Mouse (Mus musculus) retina, postnatal 7 days (tissue): Measurements from ENCODE around the gene Naif1.
"Not testable (repeated sequence)": the region's sequence is repeated elsewhere in the genome, so short reads cannot be mapped to it uniquely, and the experiment has no call there.

Source experiments
- DNase-seq: peaks from one replicate; pipeline ENCODE4 v3.0.0-alpha.2; 2012; ENCODE audit warnings: low read depth, low spot score

Gene Naif1

DNA sequence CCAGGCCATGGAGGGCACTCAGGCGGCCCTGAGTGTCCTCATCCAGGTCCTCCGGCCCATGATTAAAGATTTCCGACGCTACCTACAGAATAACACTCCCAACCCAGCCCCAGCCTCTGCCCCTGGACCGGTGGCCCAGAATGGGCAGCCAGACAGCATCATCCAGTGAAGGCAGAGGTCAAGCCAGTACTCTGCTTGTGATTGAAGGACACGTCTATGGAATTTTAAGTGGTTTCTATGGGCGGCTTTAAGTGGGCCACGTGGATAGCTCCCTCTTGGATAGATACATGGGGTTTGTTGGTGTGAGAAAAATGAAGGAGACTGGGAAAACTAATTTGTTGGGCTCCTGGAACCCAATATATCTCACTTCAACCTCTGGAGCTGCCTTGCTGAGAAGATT lies 4.8 kb downstream of the Naif1 start:
- DNase-seq = no peak

DNA sequence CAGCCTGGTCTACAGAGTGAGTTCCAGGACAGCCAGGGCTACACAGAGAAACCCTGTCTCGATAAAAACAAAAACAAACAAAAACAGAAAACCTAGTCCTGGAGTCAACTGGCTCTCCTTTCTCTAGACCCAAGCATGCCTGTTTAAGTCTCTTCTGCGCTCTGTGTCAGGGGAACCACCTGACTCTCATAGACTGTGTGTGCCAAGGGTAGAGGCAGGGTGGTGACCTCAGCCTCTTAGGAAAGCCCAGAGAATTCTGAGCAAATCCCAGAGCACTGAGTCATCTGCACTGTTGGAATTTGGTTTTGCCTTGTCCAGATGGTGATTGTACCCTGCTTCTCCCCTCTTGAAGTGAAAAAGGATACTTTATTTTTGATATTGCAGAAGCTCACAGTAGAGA lies 8.0 kb downstream of the Naif1 start:
- DNase-seq = no peak

DNA sequence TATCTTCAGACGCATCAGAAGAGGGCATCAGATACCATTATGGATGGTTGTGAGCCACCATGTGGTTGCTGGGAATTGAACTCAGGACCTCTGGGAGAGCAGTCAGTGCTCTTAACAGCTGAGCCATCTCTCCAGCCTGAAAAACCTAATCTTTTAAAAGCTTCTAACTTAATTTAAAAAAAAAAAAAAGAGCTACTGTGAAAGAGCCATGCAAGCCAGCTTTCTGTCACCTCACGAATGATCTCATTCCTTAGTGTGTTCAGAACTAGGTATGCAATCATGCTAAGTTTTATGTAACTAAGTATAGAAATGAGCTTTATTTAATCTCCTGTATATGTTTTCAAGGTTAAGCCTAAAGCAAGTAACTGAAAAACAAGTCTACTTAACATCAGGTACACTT lies 9.4 kb downstream of the Naif1 start:
- DNase-seq = no peak

DNA sequence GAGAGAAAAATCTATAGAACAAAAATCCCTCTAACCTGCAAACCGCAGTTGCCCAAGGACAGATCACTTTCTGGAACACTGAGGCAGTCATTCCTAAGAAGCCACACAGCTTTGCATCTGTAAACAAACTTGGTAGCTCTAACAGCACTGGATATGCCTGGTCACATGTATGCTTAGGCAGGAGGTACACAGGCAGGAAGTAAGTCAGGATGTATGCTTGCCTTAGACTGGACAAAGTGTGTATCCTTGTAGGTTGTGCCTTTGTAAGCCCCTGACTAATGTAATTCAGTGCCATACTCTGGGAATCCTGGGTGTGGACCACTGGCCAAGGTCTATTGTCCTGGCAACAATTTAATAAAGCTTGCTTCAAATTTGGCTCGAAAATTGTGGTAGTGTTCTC lies 13.5 kb downstream of the Naif1 start:
- DNase-seq = no peak

DNA sequence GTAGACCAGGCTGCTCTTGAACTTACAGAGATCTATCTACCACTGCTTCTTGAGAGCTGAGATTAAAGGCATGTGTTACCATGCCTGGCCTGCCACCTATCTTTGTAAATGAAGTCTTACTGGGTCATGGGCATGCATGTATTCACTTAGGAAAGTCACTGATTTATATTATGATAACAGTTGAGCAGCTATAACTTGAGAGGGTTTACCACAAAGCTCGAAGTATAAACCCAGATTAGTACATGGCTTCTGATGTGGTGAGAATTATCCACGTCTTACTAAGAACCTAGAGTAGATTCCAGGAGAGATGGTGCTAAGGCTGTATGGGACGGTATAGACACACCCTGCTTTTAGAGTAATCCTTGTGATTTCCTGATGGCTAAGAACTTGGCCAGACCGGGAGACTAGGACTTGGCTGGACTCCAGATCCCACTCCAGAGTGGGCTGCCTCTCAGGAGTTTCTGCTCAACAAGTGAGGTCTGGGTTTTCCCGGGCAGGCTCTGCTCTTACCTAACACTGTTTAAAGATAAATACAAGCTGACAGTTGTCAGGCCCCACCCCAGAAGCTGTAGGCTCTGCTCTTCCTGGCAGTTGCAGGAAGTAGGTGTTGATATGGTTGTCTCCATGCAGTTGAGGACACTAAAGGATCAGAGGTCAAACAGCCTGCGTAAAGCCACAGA lies 14.1 kb downstream of the Naif1 start:
- no peak for DNase-seq

DNA sequence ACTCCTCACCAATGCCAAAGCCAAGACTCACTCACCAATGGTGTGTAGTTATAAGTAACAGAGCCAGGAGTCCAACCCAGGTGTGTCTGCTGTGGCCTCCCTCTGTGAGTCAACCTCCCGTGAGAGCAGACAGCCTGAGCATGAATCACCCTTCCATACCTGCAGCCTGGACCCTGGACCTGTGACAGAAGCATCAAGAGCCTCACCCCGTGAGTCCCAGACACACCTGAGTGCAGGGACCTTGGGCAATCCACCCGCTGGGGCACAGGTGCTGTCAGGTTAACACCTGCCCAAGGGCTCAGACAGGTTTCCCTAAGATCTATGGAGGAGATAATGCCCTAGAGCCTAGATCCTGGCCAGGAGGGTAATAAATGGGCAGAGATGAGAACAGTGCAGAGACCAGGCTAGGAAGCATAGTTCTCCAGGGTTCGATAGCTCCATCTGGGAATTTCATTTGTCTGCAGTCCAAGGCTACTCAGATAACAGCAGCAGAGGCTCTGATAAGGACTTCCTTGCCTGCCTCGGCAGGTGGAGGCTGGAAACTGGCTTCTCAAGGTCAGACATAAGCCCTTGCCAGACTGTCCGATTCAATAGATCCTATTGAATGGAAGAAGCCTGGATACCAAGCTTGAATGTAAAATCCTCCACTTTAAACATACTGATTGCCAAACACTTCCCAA lies 20.9 kb downstream of the Naif1 start:
- DNase-seq = no peak

DNA sequence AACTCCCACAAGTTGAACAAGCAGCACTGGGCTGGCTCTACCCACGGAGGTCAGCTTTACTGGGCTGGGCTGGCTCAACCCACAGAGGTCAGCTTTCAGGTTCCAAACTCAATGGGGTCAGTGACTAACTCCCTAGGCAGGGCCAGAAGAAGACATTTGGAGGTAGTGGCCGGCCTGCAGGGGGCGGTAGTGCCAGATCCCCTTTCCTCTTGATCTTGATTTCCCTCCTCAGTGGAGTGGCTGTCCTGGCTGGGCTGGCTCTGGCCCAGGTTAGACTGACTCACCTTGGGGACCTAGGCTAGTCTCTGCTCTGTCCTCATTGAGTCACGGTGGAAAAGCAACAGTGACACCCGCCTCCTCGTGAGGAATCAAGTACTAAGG lies 21.4 kb downstream of the Naif1 start:
- DNase-seq = no peak

DNA sequence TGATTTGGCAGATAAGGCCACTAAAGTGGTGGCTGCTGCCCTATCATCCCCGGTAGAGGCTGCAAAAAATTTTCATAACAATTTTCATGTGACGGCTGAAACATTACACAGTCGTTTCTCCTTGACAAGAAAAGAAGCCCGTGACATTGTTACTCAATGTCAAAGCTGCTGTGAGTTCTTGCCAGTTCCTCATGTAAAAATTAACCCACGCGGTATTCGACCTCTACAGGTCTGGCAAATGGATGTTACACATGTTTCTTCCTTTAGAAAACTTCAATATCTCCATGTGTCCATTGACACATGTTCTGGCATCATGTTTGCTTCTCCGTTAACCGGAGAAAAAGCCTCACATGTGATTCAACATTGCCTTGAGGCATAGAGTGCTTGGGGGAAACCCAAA lies 25.1 kb downstream of the Naif1 start:
- not testable (repeated sequence) for DNase-seq

DNA sequence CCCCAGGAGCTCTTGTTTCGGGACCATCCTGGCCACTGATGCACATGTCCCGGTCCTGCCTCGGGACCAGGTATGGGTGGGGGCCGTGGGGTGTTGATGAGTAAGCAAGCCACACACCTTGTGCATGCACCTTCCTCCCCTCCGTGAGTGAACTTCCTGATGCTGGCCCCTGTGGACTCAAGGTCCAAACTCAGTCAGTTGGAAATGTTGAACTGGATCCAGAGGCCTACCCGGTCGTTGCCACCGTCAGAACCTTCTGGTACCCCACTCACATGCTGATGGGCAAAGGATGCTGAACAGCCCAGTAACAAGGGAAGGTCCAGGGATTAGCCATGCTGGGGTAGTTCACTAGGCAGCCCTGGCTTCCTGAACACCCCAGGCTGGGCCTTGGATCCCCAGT lies 32.1 kb downstream of the Naif1 start:
- no peak for DNase-seq

DNA sequence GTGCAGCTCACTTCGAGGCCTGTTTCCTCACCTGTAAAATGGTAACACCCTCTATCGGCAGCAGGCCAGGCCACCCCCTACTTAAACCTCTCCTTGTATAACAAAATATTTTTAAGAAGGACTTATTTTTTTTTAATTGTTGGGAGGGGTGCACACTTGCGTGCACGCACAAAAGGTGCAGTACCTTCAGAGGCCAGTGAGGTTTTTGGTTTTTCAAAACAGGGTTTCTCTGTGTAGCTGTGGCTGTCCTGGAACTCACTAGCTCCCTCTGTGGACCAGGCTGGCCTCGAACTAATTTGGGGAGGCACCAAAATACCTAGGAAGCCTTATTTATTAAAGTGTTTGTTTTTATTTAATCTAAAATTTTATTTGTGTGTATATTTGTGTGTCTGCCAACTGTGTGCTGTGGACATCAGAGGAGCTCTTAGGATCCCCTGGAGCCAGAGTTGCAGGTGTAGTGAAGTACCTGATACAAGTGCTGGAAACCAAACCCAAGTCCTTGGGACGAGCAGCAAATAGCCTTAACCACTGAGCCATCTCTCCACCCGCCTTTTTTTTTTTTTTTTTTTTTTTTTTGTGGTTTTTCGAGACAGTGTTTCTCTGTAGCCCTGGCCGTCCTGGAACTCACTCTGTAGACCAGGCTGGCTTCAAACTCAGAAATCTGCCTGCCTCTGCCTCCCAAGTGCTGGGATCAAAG lies 33.1 kb downstream of the Naif1 start:
- no peak for DNase-seq

DNA sequence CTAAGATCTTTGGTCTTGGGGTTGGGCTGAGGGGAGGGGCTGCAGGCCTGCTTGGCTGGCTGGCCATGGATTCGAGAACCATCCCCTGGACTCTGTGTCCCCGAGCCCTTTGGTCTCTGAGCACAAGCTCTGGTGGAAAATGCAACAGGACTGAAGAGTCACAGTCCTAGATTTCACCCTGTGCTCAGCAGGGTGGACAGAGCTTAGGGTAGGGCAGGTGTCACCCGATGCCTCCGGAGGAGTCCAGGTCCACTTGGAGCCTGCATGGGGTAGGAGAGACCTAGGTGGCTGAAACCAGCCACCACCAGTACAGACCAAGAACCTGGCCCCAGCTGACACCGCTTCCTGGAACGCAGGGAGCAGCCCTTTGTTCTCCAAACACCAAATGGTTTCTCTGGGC lies 34.7 kb downstream of the Naif1 start:
- no peak for DNase-seq

DNA sequence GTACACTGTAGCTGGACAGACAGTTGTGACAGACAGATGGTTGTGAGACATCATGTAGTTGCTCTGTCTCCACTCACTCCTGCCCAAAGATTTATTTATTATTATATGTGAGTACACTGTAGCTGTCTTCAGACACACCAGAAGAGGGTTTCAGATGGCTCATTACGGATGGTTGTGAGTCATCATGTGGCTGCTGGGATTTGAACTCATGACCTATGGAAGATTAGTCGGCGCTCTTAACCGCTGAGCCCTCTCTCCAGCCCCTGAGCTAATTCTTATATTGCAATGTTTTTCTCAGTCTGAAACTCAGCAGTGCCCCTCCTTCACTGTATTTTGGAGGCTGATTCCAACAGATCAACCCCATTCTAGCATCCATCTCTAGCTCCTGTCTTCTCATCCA lies 35.5 kb downstream of the Naif1 start:
- no peak for DNase-seq

DNA sequence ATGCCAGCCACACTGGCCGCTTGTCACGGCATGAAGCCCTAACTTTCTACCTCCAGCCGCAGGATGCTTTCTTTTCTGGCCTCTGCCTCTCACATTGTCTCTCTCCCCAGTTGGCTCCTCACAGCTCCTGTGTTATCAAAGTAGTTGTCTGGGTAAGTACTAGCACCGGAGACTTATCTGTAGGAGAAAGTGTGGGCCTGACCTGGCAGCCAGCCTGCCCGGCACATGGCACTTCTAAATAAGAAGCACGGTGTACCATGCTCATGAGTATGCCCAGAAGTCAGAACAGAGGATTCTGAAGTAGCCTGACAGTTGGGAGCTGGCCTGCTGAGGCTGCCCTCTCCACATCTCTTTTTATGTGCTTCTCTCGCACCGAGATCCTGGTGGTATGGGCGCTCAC lies 35.9 kb downstream of the Naif1 start:
- no peak for DNase-seq

DNA sequence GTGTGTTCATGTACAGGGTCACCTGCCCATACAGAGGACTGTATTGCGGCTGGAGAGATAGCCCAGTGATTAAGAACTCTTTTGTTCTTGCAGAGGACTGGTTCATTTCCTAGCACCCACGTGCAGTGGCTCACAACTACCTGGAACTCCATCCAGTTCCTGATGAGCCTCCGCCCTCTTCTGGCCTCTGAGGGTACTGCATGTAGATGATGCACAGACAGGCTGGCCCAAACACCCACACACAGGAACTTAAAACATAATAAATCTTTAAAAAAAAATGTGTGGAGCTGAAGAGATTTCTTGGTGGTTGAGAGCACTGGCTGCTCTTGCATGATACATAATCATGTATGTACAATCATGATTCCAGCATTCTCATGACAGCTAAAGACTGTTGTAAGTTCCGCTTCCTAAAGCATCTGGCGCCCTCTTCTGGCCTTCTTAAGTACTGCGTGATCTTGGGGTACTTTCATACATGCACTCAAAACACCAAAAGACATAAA lies 36.9 kb downstream of the Naif1 start:
- peak; percentile 81 for DNase-seq

DNA sequence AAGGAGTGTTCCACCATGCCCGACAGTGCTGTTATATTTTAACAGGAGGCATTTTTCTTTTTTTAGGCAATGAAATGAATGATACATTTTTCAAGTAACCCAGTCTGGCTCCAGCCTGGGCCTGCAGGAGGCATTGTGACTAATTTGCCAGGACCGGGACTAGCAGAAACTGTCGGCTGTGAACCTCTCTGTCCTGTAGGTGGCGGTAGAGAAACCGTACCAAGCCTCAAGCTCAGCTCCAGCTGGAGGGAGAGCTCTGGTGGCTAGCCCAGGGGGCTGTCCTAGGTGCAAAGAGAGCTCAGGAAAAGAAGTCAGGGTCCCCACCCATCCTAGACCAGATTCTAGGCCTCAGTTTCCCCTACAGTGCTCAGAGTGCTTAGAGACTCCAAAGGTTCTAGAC lies 38.4 kb downstream of the Naif1 start:
- peak; percentile 81 for DNase-seq

DNA sequence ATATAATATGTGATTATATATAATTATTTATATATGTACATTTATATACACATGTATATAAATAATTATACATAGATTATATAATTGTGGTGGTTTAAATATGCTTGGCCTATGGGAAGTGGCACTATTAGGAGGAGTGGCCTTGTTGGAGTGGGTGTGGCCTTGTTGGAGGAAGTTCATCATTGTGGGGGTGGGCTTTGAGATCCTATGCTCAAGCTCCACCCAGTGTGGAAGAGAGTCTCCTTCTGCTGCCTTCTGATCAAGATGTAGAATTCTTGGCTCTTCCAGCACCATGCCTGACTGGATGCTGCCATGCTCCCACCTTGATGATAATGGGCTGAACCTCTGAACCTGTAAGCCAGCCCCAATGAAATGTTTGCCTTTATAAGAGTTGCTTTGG lies 40.5 kb downstream of the Naif1 start:
- DNase-seq = not testable (repeated sequence)

DNA sequence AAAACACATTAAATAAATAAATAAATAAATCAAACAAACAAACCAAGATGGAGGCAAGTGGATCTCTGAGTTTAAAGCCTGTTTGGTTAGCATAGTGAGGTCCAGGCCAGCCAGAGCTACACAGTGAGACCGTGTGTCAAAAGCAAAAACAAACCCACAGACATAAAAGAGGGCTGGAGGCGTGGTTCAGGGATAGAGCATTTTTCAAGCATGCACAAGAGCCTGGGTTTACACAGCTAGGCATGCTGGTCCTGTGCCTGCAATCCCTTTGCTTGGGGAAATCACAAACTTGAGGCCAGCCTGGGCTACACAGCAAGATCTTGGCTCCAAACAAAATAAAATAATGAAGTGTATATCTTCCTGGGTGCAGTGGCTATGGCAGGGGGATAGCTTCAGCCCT lies 42.4 kb downstream of the Naif1 start:
- no peak for DNase-seq

DNA sequence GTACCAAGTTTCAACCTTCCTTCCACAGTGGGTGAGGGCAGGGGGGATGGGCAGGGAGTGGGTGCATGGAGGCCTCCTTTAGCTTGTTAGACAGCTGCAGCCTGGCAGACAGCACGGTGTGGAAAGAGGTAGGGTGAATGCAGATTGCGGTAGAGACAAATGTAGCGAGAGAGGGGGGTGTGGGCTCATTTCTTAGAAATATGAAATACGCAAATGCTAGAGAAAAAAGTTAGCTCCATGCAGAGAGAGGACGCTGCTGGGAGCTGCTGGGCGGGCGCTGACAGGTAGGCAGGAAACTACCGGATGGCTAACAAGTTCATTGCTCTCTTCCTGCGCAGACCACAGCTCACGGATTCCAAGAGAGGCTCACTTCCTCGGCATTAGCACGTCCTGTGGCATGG lies 43.0 kb downstream of the Naif1 start:
- DNase-seq = no peak

DNA sequence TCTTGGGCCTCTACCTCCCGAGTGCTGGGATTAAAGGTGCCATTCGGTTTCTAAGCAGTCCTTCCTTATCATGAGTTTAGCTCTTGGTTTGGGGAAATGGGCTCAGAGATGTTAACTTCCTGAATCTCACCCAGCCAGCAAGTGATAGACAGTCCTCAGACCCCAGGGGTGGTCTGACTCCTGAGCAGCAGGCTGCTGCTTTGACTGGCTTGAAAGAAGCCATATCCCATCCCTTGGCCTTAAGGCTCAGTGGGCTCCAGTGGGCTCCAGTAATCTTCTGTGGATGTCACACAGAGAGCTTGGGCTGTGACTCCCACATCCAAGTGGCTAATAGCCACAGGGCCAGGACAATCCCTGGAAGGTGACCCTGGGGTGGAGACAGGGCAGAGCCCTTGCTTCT lies 44.3 kb downstream of the Naif1 start:
- no peak for DNase-seq

DNA sequence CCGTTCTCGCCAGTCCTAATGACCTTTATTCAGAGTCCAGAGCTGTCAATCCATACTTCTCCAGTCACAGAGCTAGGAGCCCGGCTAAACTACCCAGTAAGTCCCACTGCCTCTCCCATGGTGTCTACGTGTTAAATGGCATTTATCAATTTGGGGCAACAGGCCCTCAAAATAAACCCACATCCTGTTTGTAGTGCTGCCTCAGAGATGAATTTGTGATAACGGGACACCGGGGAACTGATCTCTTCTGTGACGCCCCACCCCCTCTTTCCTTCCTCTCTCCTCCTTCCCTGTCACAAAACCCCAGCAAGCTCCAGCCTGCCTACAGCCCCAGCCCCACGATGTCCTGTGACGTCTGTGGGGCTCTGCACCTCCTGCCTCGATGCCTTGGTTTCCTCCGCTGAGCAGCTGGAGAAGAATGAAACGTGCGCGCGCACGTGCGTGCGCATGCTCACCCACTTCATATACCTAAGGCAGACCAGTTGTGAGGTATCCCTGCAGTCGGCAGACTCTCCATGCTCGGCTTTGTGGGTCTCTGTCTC lies 45.0 kb downstream of the Naif1 start:
- DNase-seq = no peak

DNA sequence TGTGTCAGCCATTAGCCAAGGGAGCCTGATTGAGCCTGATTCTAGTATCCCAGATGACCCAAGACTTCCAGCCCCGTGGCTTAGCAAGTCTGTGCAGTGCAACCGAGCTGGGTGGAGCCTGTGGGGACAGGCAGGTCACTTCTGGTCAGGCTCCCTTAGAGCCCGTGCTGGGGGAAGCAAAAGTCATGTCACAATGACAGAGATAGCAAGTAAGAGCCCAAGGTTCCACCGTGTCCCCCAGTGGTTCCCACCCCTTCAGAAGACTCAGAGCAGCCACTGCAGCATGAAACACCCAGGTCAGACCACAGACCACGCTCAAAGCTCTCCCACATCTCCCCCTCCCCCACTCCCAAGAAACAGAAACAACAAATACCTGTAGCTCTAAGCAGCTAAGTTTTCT lies 45.9 kb downstream of the Naif1 start:
- no peak for DNase-seq

DNA sequence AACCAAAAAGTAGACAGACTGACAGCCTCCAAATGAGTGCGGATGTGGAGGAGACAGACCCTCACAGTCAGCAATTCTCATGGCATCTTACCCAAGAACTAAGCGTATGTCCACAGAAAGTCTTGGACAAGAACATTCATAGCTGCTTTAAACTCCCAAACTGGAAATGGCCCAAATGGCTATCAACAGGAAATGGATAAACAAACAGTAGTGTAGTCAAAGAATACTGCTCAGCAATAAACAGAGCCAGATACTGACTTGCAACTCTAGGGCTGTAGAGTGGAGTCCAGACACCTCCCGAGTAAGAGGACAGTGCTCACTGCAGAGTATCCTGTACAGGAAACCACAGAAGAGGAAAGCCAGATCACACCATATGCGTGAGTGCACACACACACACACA lies 49.1 kb downstream of the Naif1 start:
- DNase-seq = no peak

DNA sequence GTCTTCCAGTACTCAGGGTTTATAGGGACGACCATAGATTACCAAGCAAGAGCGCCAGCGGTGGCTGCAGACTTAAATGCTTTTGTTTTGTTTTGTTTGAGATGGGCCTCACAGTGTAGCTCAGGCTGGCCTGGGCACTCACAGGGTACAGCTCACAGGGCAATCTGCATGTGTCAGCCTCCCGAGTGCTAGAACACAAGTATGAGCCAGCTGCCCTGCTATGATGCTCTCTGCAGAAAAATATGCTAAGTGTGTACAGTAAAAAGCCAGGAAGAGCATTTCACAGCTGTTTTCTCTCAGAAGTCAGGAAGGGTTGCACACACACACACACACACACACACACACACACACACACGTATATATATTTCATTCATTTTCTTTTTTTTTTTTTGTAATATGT lies 50.2 kb downstream of the Naif1 start:
- no peak for DNase-seq
